In the genomic region with DNA sequence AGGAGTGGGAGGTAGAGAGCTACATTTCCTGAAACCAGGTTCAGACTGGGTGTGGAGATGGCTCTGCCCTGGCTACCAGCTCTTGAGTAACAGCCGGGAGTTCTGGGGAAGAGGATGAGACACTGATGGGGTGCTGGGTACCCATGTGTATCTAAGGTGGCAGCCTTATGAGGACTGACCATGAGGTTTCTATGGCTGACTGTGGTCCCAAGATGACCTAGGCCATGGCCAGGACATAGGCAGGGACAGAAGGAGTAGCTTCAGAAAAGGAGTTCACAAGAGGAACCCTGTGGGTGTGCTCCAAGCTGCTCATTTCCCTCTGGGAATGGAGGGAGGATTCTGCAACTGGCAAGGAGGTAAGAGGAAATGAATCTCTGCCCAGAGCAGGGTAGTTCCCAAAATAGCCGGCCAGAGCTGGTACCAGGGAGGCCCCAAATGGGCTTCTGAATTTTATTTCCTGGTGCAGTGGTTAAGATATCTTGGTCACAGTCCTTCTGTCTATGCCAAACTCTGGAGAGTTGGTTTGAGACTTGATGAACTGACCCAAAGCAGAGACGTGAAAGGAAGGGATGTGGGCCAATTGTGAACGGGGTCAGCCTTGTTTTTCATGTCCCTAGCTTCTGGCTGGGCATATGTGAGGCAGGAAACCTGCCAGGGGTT, we compare ENCODE assay signal across 8 mouse cellular contexts. TPM values are rescaled to one million over a fixed set of nuclear protein-coding genes. Genes with fewer than 3 reads are reported as not detected.
A peak's percentile ranks its signal among the peaks of the same experiment; 100 is the strongest.
DNase-seq lines count a peak whose midpoint lies in the region; ATAC-seq and TF ChIP-seq lines count a peak whose summit lies in the region.

No protein-coding gene starts in this region.

- no peaks in the 10 kb centered on the region for H3K27me3 ChIP-seq in lung, postnatal 0 days (replicated peaks; ENCODE audit: insufficient read depth, low read length)
- no peaks in the 10 kb centered on the region for H3K27me3 ChIP-seq in heart, postnatal 0 days (ENCODE audit: control insufficient read depth, insufficient read depth, low read length)

- 0 out of 2 replicates have a peak overlapping the region, but pooled peaks have one; percentile 86 for H3K27ac ChIP-seq in lung, postnatal 0 days (ENCODE audit: low read length)
- H3K27ac ChIP-seq in heart, postnatal 0 days (ENCODE audit: low read depth) = peak overlapping the region; percentile 93

- H3K9ac ChIP-seq in lung, postnatal 0 days (replicated peaks; ENCODE audit: low read depth) = no peak overlapping the region
- no peak overlapping the region for H3K9ac ChIP-seq in heart, postnatal 0 days (replicated peaks; ENCODE audit: low read depth, low read length)

- WGBS in lung, postnatal 0 days = 68% methylated on average over 4 of the region's 4 CpGs
- WGBS in heart, postnatal 0 days = 40% methylated on average over 4 of the region's 4 CpGs

- peak; percentile 28 for DNase-seq in adrenal gland, postnatal 10 days
- DNase-seq in adrenal gland, postnatal 14 days = no peak
- DNase-seq in lung, postnatal 0 days (ENCODE audit: low spot score) = no peak
- DNase-seq in lung, postnatal 25 days (ENCODE audit: low spot score) = no peak
- no peak for DNase-seq in heart, postnatal 0 days (ENCODE audit: low spot score)
- peak; percentile 60 for DNase-seq in skeletal muscle tissue, adult 2 months (ENCODE audit: low read depth, low spot score)
- no peak for DNase-seq in embryo, embryonic 9.5 days (ENCODE audit: extremely low spot score)
- no peak for DNase-seq in layer of hippocampus, postnatal 36 days

- no peak for ATAC-seq in lung, postnatal 0 days
- ATAC-seq in heart, postnatal 0 days (ENCODE audit: insufficient read depth, low read depth) = no peak

- no peak overlapping the region for H3K4me2 ChIP-seq in lung, postnatal 0 days (replicated peaks; ENCODE audit: low read depth, low read length)
- H3K4me2 ChIP-seq in heart, postnatal 0 days (ENCODE audit: low read depth, low read length) = no peak overlapping the region

- no peak overlapping the region for H3K4me3 ChIP-seq in lung, postnatal 0 days (ENCODE audit: low read depth, low read length)
- H3K4me3 ChIP-seq in heart, postnatal 0 days (ENCODE audit: low read depth, low read length) = no peak overlapping the region

- TF ChIP-seq CTCF in lung, postnatal 0 days (IDR thresholded peaks at IDR 0.05) = no peak
- no peak for TF ChIP-seq CTCF in heart, postnatal 0 days (IDR thresholded peaks at IDR 0.05; ENCODE audit: low read depth)

- no peaks in the 10 kb centered on the region for H3K9me3 ChIP-seq in lung, postnatal 0 days (ENCODE audit: low read length)
- H3K9me3 ChIP-seq in heart, postnatal 0 days (replicated peaks; ENCODE audit: control insufficient read depth, low read length) = no peaks in the 10 kb centered on the region

- H3K36me3 ChIP-seq in lung, postnatal 0 days (ENCODE audit: insufficient read depth, low read length) = no peaks in the 10 kb centered on the region
- H3K36me3 ChIP-seq in heart, postnatal 0 days (replicated peaks; ENCODE audit: control insufficient read depth, insufficient read depth, low read length) = no peaks in the 10 kb centered on the region

- no peak for TF ChIP-seq EP300 in lung, postnatal 0 days (IDR thresholded peaks at IDR 0.05)
- no peak for TF ChIP-seq EP300 in heart, postnatal 0 days (IDR thresholded peaks at IDR 0.05; ENCODE audit: low read depth)

- peaks cover 8% of the 10 kb centered on the region; the same call in 1 of the 2 replicates for H3K4me1 ChIP-seq in lung, postnatal 0 days (ENCODE audit: insufficient read depth, low read depth, low read length)
- peaks cover 34% of the 10 kb centered on the region for H3K4me1 ChIP-seq in heart, postnatal 0 days (ENCODE audit: control insufficient read depth, insufficient read depth)

RNA-seq across cellular contexts. Expression of gene Pfkfb4, which starts 1.6 kb away (rescaled TPM):
- 1 to 10 TPM; 3.2 to 8.1 TPM for total RNA-seq in adrenal gland, postnatal 10 days (2021)
- 5.0 and 5.7 TPM in 2 replicates for total RNA-seq in adrenal gland, postnatal 14 days (2021)
- 22.0 and 22.8 TPM in 2 replicates for polyA plus RNA-seq in lung, postnatal 0 days (2015; fragmentation: Nextera tagmentation; extraction: Ambion mirVana)
- total RNA-seq in heart, postnatal 0 days (2014; rRNA removed; ENCODE audit: low replicate concordance) = 4.0 and 7.6 TPM in 2 replicates
- 2.3 and 3.1 TPM in 2 replicates for polyA plus RNA-seq in heart, postnatal 0 days (2015; fragmentation: Nextera tagmentation; extraction: Ambion mirVana)
- total RNA-seq in layer of hippocampus, postnatal 36 days (2021) = 10 to 100 TPM; 10.2 to 15.4 TPM

RNA-seq across cellular contexts. Expression of gene Ucn2, which starts 4.1 kb away (rescaled TPM):
- under 1 TPM; 0.33 to 0.39 TPM for total RNA-seq in adrenal gland, postnatal 10 days (2021)
- 0.53 and 0.89 TPM in 2 replicates for total RNA-seq in adrenal gland, postnatal 14 days (2021)
- not detected in 2 replicates for polyA plus RNA-seq in lung, postnatal 0 days (2015; fragmentation: Nextera tagmentation; extraction: Ambion mirVana)
- total RNA-seq in heart, postnatal 0 days (2014; rRNA removed; ENCODE audit: low replicate concordance) = not detected in 2 replicates
- polyA plus RNA-seq in heart, postnatal 0 days (2015; fragmentation: Nextera tagmentation; extraction: Ambion mirVana) = not detected in 2 replicates
- under 1 TPM; 0.33 to 0.40 TPM for total RNA-seq in layer of hippocampus, postnatal 36 days (2021)

RNA-seq across cellular contexts. Expression of gene Col7a1, which starts 36.5 kb away (rescaled TPM):
- 1 to 10 TPM; 3.7 TPM for total RNA-seq in adrenal gland, postnatal 10 days (2021)
- 6.0 and 8.5 TPM in 2 replicates for total RNA-seq in adrenal gland, postnatal 14 days (2021)
- polyA plus RNA-seq in lung, postnatal 0 days (2015; fragmentation: Nextera tagmentation; extraction: Ambion mirVana) = 2.5 and 2.9 TPM in 2 replicates
- total RNA-seq in heart, postnatal 0 days (2014; rRNA removed; ENCODE audit: low replicate concordance) = 0.58 and 1.3 TPM in 2 replicates
- 0.47 and 0.57 TPM in 2 replicates for polyA plus RNA-seq in heart, postnatal 0 days (2015; fragmentation: Nextera tagmentation; extraction: Ambion mirVana)
- total RNA-seq in layer of hippocampus, postnatal 36 days (2021) = 1 to 10 TPM; 2.8 to 5.0 TPM

RNA-seq across cellular contexts. Expression of gene Shisa5, which starts 48.4 kb away (rescaled TPM):
- 100 to 1,000 TPM; 107 to 113 TPM for total RNA-seq in adrenal gland, postnatal 10 days (2021)
- total RNA-seq in adrenal gland, postnatal 14 days (2021) = 95.6 and 167 TPM in 2 replicates
- 194 and 216 TPM in 2 replicates for polyA plus RNA-seq in lung, postnatal 0 days (2015; fragmentation: Nextera tagmentation; extraction: Ambion mirVana)
- 76.9 and 102 TPM in 2 replicates for total RNA-seq in heart, postnatal 0 days (2014; rRNA removed; ENCODE audit: low replicate concordance)
- polyA plus RNA-seq in heart, postnatal 0 days (2015; fragmentation: Nextera tagmentation; extraction: Ambion mirVana) = 49.0 and 51.8 TPM in 2 replicates
- total RNA-seq in layer of hippocampus, postnatal 36 days (2021) = 10 to 100 TPM; 40.4 to 48.9 TPM

RNA-seq across cellular contexts. Expression of gene Uqcrc1, which starts 53.5 kb away (rescaled TPM):
- 1,000 to 10,000 TPM; 1,423 to 1,562 TPM for total RNA-seq in adrenal gland, postnatal 10 days (2021)
- total RNA-seq in adrenal gland, postnatal 14 days (2021) = 1,224 and 1,334 TPM in 2 replicates
- 269 and 290 TPM in 2 replicates for polyA plus RNA-seq in lung, postnatal 0 days (2015; fragmentation: Nextera tagmentation; extraction: Ambion mirVana)
- 1,707 and 1,762 TPM in 2 replicates for total RNA-seq in heart, postnatal 0 days (2014; rRNA removed; ENCODE audit: low replicate concordance)
- 1,738 and 1,782 TPM in 2 replicates for polyA plus RNA-seq in heart, postnatal 0 days (2015; fragmentation: Nextera tagmentation; extraction: Ambion mirVana)
- 100 to 1,000 TPM; 346 to 350 TPM for total RNA-seq in layer of hippocampus, postnatal 36 days (2021)

Comparison
In these comparisons a context has a peak if more than half of its experiments do, and no peak if none do; other contexts are left out.
1. DNase-seq: peak in adrenal gland, postnatal 10 days (single experiment) and skeletal muscle tissue, adult 2 months (single experiment); none in adrenal gland, postnatal 14 days (single experiment), lung, postnatal 0 days (single experiment), lung, postnatal 25 days (single experiment), heart, postnatal 0 days (single experiment), embryo, embryonic 9.5 days (single experiment) and layer of hippocampus, postnatal 36 days (0 of 2).